Mouse (Mus musculus): ENCODE measurements at regions not wholly inside any gene's neighbourhood (a gene's known extent, or its start where the extent isn't known, plus 50 kb on each side); places are given as distances from the start of the nearest gene placed in this dataset.

DNA sequence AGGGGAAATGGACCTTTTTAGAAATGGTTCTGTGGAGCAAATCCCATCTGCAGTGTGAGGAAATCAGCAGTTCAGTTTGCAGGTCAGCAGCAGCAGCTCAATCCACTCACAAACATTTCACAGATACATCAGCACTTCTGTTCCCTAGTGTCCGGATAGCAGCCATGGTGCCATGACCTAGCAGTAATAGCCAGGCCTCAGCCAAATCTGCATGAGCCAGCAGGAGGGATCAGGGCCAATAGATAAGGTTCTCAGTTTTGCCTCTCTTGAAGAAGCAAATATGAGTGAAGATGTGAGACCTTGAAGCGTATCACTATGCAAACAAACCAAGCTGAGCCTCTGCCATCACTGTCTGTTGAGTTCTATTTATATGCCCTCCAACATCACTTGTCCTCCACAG lies 380.7 kb upstream of the Chrm3 start:
- Histone ChIP-seq H3K9ac (replicated peaks) (no peak overlapping the region), H3K4me2 (no peak overlapping the region), H3K4me1 (replicated peaks) (no peaks in the 10 kb centered on the region), H3K9me3 (no peaks in the 10 kb centered on the region), H3K4me3 (replicated peaks) (no peak overlapping the region), H3K27me3 (no peaks in the 10 kb centered on the region), H3K36me3 (no peaks in the 10 kb centered on the region), H3K27ac (no peak overlapping the region)
- ATAC-seq (ENCODE audit: insufficient number of reproducible peaks, insufficient read depth, low FRiP score, low TSS enrichment, low read depth) = no peak
- WGBS = 91% methylated on average over 2 of the region's 2 CpGs

DNA sequence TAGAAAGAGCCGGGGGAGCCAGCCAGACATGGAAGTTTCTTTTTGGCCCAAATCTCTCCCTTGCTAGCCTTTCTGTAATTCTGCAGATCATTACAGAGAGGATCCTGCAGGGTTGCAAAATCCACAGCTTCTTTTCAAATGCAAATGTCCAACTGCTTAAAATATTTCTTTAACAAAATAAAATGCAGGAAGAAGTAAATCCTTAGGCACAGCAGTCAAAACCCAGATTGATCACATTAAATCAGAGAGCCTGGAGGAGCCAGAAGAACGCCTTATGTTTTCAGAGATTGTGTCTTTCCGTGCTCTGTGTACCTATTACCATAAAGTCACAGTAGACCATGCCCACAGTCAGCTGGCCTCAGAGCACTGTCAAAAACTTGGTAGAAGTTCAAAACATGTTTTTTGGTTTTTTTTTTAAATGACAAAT lies 365.1 kb upstream of the Chrm3 start:
- WGBS = 80% methylated on average over 3 of the region's 3 CpGs
- H3K4me1 ChIP-seq (replicated peaks) = no peaks in the 10 kb centered on the region
- no peak overlapping the region for H3K4me3 ChIP-seq (replicated peaks)
- no peaks in the 10 kb centered on the region for H3K36me3 ChIP-seq
- ATAC-seq (ENCODE audit: insufficient number of reproducible peaks, insufficient read depth, low FRiP score, low TSS enrichment, low read depth) = no peak
- H3K9me3 ChIP-seq = no peaks in the 10 kb centered on the region
- no peak overlapping the region for H3K4me2 ChIP-seq
- no peak overlapping the region for H3K9ac ChIP-seq (replicated peaks)
- H3K27ac ChIP-seq = no peak overlapping the region
- H3K27me3 ChIP-seq = no peaks in the 10 kb centered on the region

DNA sequence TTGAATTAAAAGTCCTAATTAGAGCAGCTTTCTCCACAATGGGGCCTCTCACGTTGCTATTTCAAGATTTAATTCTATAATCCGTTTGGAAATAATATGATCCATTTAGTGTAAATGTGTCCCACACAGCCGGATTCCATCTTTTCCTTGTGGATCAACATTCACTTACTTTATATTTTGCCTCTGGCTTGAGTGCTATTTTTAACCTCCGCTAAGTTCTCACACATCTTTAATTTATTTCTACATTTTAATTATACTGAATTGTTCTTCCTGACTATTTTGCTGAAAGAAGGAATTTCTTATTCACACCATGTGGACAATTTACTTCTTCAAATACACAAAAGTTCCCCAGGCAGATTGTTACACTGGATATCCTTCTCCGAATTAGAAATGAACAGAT lies 364.7 kb upstream of the Chrm3 start:
- no peaks in the 10 kb centered on the region for H3K9me3 ChIP-seq
- no peak for ATAC-seq (ENCODE audit: insufficient number of reproducible peaks, insufficient read depth, low FRiP score, low TSS enrichment, low read depth)
- no peak overlapping the region for H3K4me3 ChIP-seq (replicated peaks)
- no peak overlapping the region for H3K27ac ChIP-seq
- 81% methylated on average over 5 of the region's 5 CpGs for WGBS
- H3K4me2 ChIP-seq = no peak overlapping the region
- H3K9ac ChIP-seq (replicated peaks) = no peak overlapping the region
- no peaks in the 10 kb centered on the region for H3K4me1 ChIP-seq (replicated peaks)
- no peaks in the 10 kb centered on the region for H3K27me3 ChIP-seq
- no peaks in the 10 kb centered on the region for H3K36me3 ChIP-seq

DNA sequence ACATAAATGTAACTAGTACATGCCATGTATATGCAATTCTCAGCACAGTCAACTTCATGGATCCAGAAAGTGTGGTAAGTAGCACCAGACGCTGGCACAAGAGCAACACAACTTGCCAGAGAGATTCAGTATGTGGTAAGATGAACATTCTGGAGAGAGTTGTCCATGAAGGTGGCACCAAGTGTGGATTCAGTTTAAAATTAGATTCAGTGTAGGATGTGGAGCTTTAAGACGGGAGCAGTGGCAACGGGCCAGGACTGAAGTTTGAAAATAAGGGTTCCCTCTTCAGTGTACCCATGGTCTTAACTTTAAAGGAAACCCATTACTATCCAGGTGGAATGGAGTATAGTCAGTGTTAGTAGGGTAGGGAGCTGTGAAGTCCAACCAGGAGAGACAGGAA lies 360.0 kb upstream of the Chrm3 start:
- ATAC-seq (ENCODE audit: insufficient number of reproducible peaks, insufficient read depth, low FRiP score, low TSS enrichment, low read depth) = no peak
- H3K27me3 ChIP-seq = no peaks in the 10 kb centered on the region
- H3K4me2 ChIP-seq = no peak overlapping the region

DNA sequence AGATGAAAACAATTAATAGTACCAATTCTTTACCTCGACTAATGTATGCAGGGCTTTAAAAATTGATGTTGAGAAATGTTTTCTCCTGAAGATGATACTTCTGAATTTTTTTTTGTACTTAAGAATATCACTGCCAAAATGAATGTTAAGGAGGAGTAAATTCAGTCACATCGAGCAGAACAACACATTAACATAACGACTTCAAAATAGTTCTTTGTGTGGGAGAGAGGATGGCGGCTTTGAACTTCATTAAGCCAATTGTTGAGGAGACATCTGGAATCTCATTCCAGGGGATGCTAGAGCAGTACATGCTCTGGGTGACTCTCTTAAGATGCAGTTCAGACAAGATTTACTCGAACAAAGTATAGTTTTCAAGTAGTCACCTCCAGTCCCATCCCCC lies 350.8 kb upstream of the Chrm3 start:
- no peak overlapping the region for H3K27ac ChIP-seq
- H3K4me3 ChIP-seq (replicated peaks) = no peak overlapping the region
- no peaks in the 10 kb centered on the region for H3K36me3 ChIP-seq
- no peak overlapping the region for H3K4me2 ChIP-seq
- H3K27me3 ChIP-seq = no peaks in the 10 kb centered on the region
- WGBS = 77% methylated on average over 5 of the region's 5 CpGs
- no peak for ATAC-seq (ENCODE audit: insufficient number of reproducible peaks, insufficient read depth, low FRiP score, low TSS enrichment, low read depth)
- no peaks in the 10 kb centered on the region for H3K9me3 ChIP-seq
- H3K9ac ChIP-seq (replicated peaks) = no peak overlapping the region
- no peaks in the 10 kb centered on the region for H3K4me1 ChIP-seq (replicated peaks)

More for the DNA sequence above, 360.0 kb upstream of the Chrm3 start:
- Histone ChIP-seq H3K36me3 (no peaks in the 10 kb centered on the region), H3K4me1 (replicated peaks) (no peaks in the 10 kb centered on the region), H3K27ac (no peak overlapping the region), H3K9ac (replicated peaks) (no peak overlapping the region), H3K4me3 (replicated peaks) (no peak overlapping the region), H3K9me3 (no peaks in the 10 kb centered on the region)
- WGBS = 91% methylated on average over 3 of the region's 3 CpGs

DNA sequence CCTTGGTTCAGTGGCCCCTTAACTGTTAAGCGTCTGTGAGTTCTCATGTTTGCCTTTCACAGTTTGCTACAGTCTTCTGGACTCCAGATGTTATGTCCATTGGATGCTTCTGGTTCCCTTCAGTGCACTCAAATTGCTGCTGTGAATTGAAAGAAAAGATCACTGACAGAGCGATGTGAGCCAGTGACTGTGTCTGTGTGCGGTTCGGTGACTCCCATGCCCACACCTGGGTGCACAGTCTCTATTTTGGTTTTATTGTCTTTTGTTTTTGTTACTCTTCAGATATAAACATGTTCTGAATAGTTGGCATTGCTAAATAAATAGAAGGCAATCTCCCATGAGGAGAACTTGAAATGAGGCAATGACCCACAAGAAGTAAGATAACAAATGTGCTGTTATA lies 350.3 kb upstream of the Chrm3 start:
- ATAC-seq (ENCODE audit: insufficient number of reproducible peaks, insufficient read depth, low FRiP score, low TSS enrichment, low read depth) = no peak
- no peak overlapping the region for H3K27ac ChIP-seq
- no peaks in the 10 kb centered on the region for H3K36me3 ChIP-seq
- H3K4me2 ChIP-seq = no peak overlapping the region
- H3K4me3 ChIP-seq (replicated peaks) = no peak overlapping the region
- H3K9ac ChIP-seq (replicated peaks) = no peak overlapping the region
- no peaks in the 10 kb centered on the region for H3K4me1 ChIP-seq (replicated peaks)
- WGBS = 79% methylated on average over 4 of the region's 4 CpGs
- H3K9me3 ChIP-seq = no peaks in the 10 kb centered on the region
- no peaks in the 10 kb centered on the region for H3K27me3 ChIP-seq

DNA sequence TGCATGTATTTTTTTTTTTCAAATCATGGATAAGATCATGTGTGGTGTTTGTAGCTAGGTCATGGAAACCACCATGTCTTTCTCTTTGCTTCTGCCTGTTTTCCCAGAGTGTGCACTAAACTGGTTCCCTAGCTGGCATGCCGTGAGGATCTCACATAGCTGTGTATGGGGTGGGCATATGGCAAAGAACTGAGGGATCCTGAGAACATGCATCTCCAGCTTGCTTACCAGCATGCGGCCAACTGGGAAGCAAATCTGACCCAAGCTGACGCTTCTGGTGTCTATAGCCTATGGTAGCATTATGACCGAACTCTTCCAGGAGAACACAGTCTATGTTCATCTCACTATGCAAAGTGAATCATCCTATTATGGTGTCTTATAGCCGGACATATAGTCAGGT lies 336.5 kb upstream of the Chrm3 start:
- Histone ChIP-seq H3K27me3 (no peaks in the 10 kb centered on the region), H3K27ac (no peak overlapping the region), H3K9me3 (no peaks in the 10 kb centered on the region), H3K4me2 (no peak overlapping the region), H3K4me1 (replicated peaks) (no peaks in the 10 kb centered on the region), H3K36me3 (no peaks in the 10 kb centered on the region), H3K4me3 (replicated peaks) (no peak overlapping the region), H3K9ac (replicated peaks) (no peak overlapping the region)
- no peak for ATAC-seq (ENCODE audit: insufficient number of reproducible peaks, insufficient read depth, low FRiP score, low TSS enrichment, low read depth)
- WGBS = 91% methylated on average over 5 of the region's 5 CpGs

DNA sequence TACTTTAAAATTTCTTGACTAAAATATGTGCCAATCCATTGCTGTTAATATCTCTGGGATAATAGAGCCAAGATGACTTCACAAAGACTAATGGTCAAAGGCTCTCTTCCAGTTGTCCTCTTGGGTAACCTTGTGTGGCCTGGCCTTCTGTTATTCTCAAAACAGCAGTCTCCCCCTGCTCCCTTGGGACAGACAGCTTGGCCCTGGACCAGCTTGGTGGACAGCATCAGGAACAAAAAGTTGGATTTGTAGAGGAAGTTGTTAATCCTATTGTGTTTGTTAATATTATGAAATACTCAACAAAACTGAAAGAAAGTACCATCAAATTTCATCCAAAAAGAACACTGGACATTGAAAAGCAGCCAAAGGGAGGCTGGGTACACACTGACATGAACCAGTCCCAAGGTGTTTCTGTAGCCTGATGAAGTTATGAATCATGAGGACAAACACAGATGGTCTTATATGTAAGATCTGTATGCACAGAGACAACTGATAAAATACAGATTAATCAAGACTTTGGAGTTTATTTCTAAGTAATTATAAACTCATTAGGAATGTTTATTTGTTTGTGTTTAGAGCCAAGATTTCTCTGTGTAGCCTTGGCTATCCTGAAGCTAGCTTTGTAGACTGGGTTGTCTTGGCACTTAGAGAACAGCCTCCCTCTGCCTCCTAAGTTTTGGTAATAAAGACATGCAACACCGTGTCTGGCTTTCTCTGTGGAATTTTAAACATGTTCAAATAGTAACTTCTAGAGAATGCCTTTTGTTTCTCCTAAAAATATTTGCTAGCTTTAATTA lies 335.7 kb upstream of the Chrm3 start:
- H3K9ac ChIP-seq (replicated peaks) = no peak overlapping the region
- no peaks in the 10 kb centered on the region for H3K27me3 ChIP-seq
- H3K4me2 ChIP-seq = no peak overlapping the region
- no peaks in the 10 kb centered on the region for H3K36me3 ChIP-seq
- ATAC-seq (ENCODE audit: insufficient number of reproducible peaks, insufficient read depth, low FRiP score, low TSS enrichment, low read depth) = no peak
- H3K4me1 ChIP-seq (replicated peaks) = no peaks in the 10 kb centered on the region
- 81% methylated on average over 1 of the region's 1 CpGs for WGBS
- H3K4me3 ChIP-seq (replicated peaks) = no peak overlapping the region
- no peaks in the 10 kb centered on the region for H3K9me3 ChIP-seq
- H3K27ac ChIP-seq = no peak overlapping the region

DNA sequence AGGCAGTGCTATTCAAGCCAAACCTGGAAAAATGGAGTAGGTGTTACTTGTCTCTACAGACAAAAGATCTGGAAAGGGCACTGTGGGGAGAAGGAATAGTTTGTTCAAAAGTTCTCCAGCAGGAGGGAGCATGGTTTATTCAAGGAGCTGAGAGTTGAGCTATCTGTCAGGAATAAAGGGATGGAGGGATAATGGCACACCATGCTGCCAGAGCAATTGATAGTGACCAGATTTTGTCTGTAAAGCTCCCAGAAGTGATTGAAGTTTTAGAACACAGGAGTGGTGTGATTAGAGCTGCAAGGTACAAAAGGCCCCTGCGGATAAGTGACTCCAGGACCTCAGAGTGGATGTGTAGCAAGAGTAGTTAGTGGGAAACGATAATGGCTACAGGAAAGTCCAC lies 330.7 kb upstream of the Chrm3 start:
- WGBS = 64% methylated on average over 2 of the region's 2 CpGs
- no peaks in the 10 kb centered on the region for H3K27me3 ChIP-seq
- H3K9me3 ChIP-seq = no peaks in the 10 kb centered on the region
- H3K36me3 ChIP-seq = no peaks in the 10 kb centered on the region
- no peak overlapping the region for H3K4me3 ChIP-seq (replicated peaks)
- H3K4me1 ChIP-seq (replicated peaks) = no peaks in the 10 kb centered on the region
- no peak for ATAC-seq (ENCODE audit: insufficient number of reproducible peaks, insufficient read depth, low FRiP score, low TSS enrichment, low read depth)
- no peak overlapping the region for H3K4me2 ChIP-seq
- H3K9ac ChIP-seq (replicated peaks) = no peak overlapping the region
- no peak overlapping the region for H3K27ac ChIP-seq

DNA sequence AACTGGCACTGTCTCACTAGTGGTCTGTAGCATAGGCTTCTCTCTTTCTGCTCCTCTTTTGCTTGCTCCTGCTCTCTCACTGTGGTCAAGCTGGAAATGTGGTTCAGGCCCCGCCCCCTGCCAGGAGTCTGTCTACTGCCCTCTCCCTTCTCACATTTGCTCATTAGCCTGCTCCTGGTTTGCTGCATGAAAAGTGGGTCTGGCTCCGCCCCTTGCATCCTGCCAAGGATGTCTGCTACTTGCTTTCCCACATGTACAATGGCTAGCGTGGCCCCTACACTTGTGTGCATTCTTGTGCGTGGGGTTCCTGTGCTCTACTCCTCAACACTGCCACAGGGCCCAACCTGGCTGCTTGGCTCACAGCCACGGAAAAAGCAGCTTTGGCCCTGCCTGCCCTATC lies 326.7 kb upstream of the Chrm3 start:
- no peaks in the 10 kb centered on the region for H3K27me3 ChIP-seq
- H3K9me3 ChIP-seq = no peaks in the 10 kb centered on the region
- no peaks in the 10 kb centered on the region for H3K36me3 ChIP-seq
- 76% methylated on average over 5 of the region's 5 CpGs for WGBS
- peak; percentile 20; the same call in 1 of the 2 replicates for ATAC-seq (ENCODE audit: insufficient number of reproducible peaks, insufficient read depth, low FRiP score, low TSS enrichment, low read depth)
- H3K9ac ChIP-seq (replicated peaks) = no peak overlapping the region
- no peak overlapping the region for H3K27ac ChIP-seq
- H3K4me2 ChIP-seq = no peak overlapping the region
- no peak overlapping the region for H3K4me3 ChIP-seq (replicated peaks)
- H3K4me1 ChIP-seq (replicated peaks) = no peaks in the 10 kb centered on the region

DNA sequence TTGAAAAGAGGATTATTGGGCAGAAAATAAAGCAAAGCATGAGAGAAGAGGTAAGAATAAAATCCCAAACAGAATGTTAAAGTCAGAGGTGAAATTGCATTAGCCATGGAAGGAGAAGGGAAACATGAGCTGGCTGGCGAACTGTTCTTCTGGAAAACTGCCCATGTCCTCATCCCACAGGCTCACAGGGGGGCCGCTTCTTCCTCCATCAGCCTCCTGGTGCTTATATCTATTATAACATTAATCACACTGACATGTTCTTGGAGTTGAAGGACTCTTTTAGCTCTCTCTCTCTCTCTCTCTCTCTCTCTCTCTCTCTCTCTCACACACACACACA lies 293.4 kb upstream of the Chrm3 start:
- 79% methylated on average over 2 of the region's 2 CpGs for WGBS
- Histone ChIP-seq H3K9ac (replicated peaks) (no peak overlapping the region), H3K36me3 (no peaks in the 10 kb centered on the region), H3K4me2 (no peak overlapping the region), H3K4me3 (replicated peaks) (no peak overlapping the region), H3K4me1 (replicated peaks) (no peaks in the 10 kb centered on the region), H3K9me3 (no peaks in the 10 kb centered on the region), H3K27ac (no peak overlapping the region), H3K27me3 (no peaks in the 10 kb centered on the region)
- ATAC-seq (ENCODE audit: insufficient number of reproducible peaks, insufficient read depth, low FRiP score, low TSS enrichment, low read depth) = no peak

DNA sequence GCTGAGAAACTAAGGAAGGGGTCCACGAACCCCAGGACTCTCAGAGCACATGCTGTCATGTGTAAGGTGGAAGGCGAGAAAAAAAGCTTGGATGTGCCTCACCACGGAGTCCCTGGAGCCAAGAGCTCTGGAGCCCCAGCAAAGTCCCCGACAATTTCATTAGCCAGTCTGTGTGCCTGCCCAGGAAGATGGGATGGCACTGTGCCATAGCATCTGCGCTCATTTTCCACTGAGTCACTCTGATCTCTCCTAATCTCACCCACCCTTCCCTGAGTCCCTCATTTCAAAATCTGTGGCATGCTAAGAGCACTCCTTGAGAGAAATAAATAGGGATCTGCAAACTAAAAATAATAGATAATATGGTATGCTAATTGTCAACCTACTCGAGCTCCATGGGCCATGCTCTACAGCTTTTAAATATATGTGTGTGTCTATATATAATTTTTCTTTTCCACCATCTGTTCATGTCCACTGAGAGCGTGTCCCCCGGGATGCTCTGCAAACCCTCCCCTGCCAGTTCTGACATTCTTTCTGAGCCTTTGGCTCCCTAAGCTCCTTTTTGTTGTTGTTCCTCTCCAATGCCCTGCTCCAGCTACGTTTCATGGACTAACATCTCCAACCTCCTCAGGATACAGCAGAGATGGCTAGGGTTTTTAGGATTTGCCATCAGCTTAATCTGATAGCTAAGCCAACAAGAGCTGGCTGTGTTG lies 292.9 kb upstream of the Chrm3 start:
- 80% methylated on average over 9 of the region's 9 CpGs for WGBS
- no peak overlapping the region for H3K4me3 ChIP-seq (replicated peaks)
- H3K27ac ChIP-seq = no peak overlapping the region
- H3K9ac ChIP-seq (replicated peaks) = no peak overlapping the region
- H3K4me2 ChIP-seq = no peak overlapping the region
- no peaks in the 10 kb centered on the region for H3K4me1 ChIP-seq (replicated peaks)
- no peaks in the 10 kb centered on the region for H3K9me3 ChIP-seq
- no peaks in the 10 kb centered on the region for H3K27me3 ChIP-seq
- no peak for ATAC-seq (ENCODE audit: insufficient number of reproducible peaks, insufficient read depth, low FRiP score, low TSS enrichment, low read depth)
- no peaks in the 10 kb centered on the region for H3K36me3 ChIP-seq
